Mouse (Mus musculus) MEL (cell line): ENCODE measurements around the gene E330017A01Rik.

Experiments used
- CTCF ChIP-seq, 3 experiments: IDR thresholded peaks in 2 of 3; conservative IDR thresholded peaks in 1 of 3; 2 replicates each; pipeline ENCODE4 v1.5.1; 2011 to 2012; ENCODE audit warnings: low read length in 3 of 3, low read depth in 2 of 3, mild to moderate bottlenecking in 2 of 3, improper control_type of control experiment in 1 of 3, inconsistent platforms in 1 of 3, mixed read lengths in 1 of 3, moderate library complexity in 1 of 3; ENCODE audit not compliant: control insufficient read depth in 1 of 3, insufficient read depth in 1 of 3, poor library complexity in 1 of 3, severe bottlenecking in 1 of 3
- MAFK ChIP-seq: IDR thresholded peaks from 2 replicates; pipeline ENCODE4 v1.6.1; 2011; ENCODE audit warnings: low read depth, mild to moderate bottlenecking, low read length, improper control_type of control experiment, borderline replicate concordance
- ZNF384 ChIP-seq: IDR thresholded peaks from 2 replicates; pipeline ENCODE4 v1.6.1; 2012; ENCODE audit warnings: low read depth, mild to moderate bottlenecking, inconsistent platforms, low read length, improper control_type of control experiment

- TF ChIP-seq ZNF384 (peak; percentile 15; the same call in 1 of the 2 replicates), CTCF (IDR thresholded peaks at IDR 0.05 in 2 of 3, conservative IDR thresholded peaks at IDR 0.05 in 1 of 3; ENCODE audit: control insufficient read depth in 1 of 3, insufficient read depth in 1 of 3, low read depth in 2 of 3, low read length in 3 of 3, poor library complexity in 1 of 3, severe bottlenecking in 1 of 3) (no peak), MAFK (peak; percentile 56; the same call in 1 of the 2 replicates)
Observed at GRCm38 (mm10) chr16:58669917-58670630, 31.5 kb upstream of the E330017A01Rik start, which contains the start of gene Cpox.
